Mouse (Mus musculus): ENCODE measurements around the gene Atp6v1g2. TPM values are rescaled to one million over a fixed set of nuclear protein-coding genes. Genes with fewer than 3 reads are reported as not detected.

Atp6v1g2 gene
- total RNA-seq, 2 experiments from 2014 or later, result 8.0 to 9.3 TPM

- no peak for DNase-seq
These were observed 6.2 kb downstream of the Atp6v1g2 start for GRCm38 (mm10) chr17:35239700-35240099.

GRCm38 (mm10) chr17:35240384-35241304 is 7.2 kb downstream of the Atp6v1g2 start:
- no peak for DNase-seq

DNA sequence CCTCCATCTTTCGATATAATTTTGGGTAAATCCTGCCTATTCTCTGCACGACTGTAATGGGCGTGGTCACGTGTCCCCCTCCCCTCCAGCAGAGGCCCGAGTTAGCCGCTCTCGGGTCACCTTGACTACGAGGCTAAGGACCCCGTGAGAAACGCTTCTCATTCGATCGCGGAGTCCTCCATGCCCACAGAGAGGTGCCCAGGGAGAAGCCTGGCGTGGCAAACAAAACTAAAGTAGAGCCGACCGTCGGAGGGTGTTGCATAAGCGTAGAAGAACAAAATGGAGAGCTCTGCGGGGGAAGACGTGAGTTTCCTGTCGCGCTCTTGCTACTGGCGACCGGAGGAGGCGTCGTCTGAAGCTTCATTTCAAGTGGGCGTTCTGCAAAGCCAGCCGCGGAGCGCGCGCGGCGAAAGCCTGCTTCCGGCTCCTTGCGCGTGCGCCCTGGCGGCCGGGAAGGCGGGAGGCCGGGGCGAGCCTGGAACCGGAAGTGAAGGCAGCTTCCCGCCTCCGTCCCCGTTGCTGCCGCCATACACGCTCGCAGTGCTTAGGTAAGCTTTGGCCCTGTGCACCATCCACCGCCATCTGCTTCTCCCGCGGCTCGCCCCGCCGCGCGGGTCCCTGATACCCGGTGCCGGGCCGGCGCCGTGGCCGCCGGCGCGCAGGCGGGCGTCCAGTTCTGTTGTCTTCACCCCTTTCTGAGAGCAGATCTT is 8.0 kb downstream of the Atp6v1g2 start, which contains the start of gene Ddx39b:
Ddx39b (plus strand) TSS at position 442 of the 710 bp plus-strand sequence.
- peak; percentile 97 for DNase-seq

DNA sequence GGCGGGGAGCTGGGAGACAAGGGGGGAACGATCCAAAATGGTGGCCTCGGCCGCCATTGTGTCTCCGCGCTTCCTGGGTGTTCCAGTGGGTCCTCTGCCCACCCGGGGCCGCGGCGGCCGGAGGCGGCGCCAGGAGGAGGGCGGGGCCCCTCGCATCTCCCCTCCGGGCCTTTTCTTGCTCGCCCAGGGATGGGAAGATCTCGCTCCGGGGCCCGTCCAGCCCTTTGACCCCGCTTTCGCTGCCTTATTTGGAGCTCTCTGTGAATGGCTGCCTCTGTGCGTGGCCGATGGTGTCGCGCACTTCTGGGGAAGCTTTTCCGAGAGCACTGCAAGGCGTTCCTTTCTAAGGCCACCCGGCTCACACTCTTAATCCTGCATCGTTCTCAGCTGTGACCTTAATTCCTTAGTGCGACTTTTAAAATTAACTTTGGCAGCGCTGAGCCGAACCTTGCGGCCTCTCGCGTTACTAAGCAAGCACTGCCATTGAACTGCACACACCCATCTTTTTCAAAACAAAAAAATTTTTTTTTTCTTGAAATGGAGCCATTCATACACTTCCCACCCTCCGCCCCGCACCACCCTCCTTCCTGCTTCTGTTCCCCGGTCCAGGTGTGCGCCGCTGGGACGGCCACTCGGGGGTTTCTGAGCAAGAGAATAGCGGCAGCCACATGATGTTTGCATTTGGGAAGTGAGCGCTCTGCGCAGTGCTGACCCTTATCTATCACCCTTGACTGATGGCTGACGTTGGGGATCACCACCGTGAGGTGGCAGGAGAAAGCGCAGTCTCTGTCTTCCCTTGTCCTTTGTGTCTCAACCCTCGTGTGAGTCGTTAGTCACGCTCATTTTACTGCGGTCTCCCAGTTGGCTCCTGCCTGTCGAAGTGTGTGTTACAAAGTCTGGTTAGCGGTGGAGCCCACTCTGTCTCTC is 8.8 kb downstream of the Atp6v1g2 start:
- peak; percentile 76 for DNase-seq

DNA sequence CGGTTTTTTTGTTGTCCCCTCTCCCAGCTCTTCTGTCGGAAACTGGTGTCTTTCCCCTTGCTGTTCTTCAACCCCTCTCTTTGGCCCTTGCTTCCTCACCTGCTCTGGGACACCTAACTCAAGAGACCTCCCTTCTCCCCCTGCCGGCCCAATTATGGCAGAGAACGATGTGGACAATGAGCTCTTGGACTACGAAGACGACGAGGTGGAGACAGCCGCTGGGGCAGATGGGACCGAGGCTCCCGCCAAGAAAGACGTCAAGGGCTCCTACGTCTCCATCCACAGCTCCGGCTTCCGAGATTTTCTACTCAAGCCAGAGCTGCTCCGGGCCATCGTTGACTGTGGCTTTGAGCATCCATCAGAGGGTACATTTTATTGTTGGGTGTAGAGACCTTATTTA is 9.6 kb downstream of the Atp6v1g2 start:
- peak; percentile 72 for DNase-seq

- DNase-seq, result no peak
These were observed 11.5 kb downstream of the Atp6v1g2 start for GRCm38 (mm10) chr17:35244999-35245398.

- no peak for DNase-seq
These were observed 12.5 kb downstream of the Atp6v1g2 start for GRCm38 (mm10) chr17:35245731-35246623.

DNA sequence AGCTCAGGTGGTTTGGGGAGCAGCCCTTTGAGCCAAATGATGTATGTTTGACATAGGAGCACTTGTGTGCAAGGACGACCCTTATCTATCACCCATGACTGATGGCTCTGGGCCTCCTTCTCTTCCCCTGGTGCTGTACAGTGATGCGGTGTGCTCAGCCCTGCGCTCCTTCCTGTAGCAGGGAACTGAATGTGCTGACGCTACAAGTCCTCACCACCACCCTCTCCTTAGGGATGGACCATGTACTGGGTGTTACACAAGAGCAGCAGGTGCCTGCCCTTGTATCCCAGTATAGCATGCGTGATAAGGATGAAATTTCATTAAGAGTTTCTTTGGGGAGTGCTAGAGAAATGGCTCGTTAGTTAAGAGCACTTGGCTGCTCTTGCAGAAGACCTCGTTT is 13.7 kb downstream of the Atp6v1g2 start:
- no peak for DNase-seq

- no peak for DNase-seq
These were observed 15.5 kb downstream of the Atp6v1g2 start for GRCm38 (mm10) chr17:35248986-35249385.

GRCm38 (mm10) chr17:35249451-35250197 is 16.2 kb downstream of the Atp6v1g2 start:
- DNase-seq, result no peak

GRCm38 (mm10) chr17:35250348-35251120 is 17.1 kb downstream of the Atp6v1g2 start:
- DNase-seq, result no peak

DNA sequence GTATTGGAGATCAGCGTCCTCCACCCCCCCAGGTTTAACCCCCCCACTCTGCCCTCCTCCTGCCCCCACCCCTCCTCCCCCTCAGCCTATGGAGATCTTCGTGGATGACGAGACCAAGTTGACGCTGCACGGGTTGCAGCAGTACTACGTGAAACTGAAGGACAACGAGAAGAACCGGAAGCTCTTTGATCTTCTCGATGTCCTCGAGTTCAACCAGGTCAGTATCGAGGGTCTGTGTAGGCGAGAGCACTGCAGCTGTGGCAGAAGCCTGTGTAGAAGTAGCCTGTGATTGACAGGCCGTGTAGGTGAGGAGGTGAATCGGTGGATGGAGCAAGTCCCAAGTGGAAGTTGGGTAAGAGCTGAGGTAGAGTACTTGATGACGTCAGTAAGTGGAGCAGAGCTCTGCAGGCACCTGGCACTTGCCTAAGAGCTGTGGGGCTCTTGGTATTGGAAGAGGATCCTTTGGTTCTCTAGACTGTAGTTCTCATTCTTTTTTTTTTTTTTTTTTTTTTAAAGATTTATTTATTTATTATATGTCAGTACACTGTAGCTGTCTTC is 17.8 kb downstream of the Atp6v1g2 start:
- no peak for DNase-seq

DNA sequence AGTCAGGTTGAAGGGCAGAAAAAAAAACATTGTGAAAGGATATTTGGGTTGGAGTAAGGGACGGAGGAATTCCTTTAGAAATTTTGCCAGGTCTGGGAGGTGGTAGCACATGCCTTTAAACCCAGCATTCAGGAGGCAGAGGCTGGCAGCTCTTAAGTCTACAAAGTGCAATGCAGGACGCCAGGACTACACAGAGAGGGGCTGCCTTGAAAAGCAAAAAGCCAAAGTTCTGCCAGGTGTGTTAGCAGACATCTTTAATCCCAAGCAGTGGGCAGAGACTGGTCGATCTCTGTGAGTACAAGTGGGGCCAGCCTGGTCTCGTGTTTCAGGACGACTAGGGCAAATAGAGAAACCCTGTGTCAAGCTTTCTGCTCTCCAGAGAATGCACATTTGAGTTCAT is 18.5 kb downstream of the Atp6v1g2 start:
- no peak for DNase-seq

DNA sequence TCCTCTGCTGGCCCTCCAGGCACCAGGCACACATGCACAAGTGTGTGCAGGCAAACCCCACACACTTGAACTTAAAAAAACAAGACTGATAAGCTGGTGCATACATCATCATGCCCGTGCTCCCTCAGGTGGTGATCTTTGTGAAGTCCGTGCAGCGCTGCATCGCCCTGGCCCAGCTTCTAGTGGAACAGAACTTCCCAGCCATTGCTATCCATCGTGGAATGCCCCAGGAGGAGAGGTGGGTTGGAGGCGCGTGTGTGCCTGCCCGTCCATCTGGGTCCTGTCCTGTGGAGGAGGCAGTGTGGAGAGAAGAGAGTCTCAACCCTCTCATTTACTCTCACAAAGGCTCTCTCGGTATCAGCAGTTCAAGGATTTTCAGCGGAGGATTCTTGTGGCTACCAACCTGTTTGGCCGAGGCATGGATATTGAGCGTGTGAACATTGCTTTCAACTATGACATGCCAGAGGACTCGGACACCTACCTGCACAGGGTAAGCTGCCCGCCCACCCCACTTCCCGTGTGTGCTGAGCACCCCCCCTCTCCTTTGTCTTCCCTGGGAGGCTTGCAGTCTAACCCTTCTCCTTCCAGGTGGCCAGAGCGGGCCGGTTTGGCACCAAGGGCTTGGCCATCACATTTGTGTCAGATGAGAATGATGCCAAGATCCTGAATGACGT is 19.3 kb downstream of the Atp6v1g2 start:
- DNase-seq, result no peak

- DNase-seq, result no peak
These were observed 20.0 kb downstream of the Atp6v1g2 start for GRCm38 (mm10) chr17:35253293-35254093.

- DNase-seq, result peak; percentile 75
These were observed 21.0 kb downstream of the Atp6v1g2 start for GRCm38 (mm10) chr17:35254241-35255098.

DNA sequence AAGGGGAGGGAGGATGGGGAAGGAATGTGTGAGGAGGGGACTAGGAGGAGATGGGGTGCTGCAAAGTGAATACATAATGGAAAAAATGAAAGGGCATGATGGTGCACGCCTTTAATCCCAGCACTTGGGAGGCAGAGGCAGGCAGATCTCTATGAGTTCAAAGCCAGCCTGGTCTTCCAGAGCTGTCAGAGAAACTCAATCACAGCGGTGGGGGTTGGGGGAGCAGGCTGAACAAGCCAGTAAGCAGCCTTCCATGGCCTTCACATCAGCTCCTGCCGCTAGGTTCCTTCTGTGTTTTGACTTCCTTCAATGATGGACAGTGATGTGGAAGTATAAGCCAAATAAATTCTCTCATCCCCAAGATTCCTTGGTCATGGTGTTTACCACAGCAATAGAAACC is 21.8 kb downstream of the Atp6v1g2 start:
- peak; percentile 6 for DNase-seq

All from heart, postnatal 4 days (tissue).